Mouse (Mus musculus) embryo, embryonic 10 days (tissue): ENCODE measurements at regions not wholly inside any gene's neighbourhood (a gene's known extent, or its start where the extent isn't known, plus 50 kb on each side); places are given as distances from the start of the nearest gene placed in this dataset.

Experiments used
- DNase-seq: peaks from one replicate; pipeline ENCODE4 v3.0.0-alpha.2; 2015; ENCODE audit warnings: low spot score

DNA sequence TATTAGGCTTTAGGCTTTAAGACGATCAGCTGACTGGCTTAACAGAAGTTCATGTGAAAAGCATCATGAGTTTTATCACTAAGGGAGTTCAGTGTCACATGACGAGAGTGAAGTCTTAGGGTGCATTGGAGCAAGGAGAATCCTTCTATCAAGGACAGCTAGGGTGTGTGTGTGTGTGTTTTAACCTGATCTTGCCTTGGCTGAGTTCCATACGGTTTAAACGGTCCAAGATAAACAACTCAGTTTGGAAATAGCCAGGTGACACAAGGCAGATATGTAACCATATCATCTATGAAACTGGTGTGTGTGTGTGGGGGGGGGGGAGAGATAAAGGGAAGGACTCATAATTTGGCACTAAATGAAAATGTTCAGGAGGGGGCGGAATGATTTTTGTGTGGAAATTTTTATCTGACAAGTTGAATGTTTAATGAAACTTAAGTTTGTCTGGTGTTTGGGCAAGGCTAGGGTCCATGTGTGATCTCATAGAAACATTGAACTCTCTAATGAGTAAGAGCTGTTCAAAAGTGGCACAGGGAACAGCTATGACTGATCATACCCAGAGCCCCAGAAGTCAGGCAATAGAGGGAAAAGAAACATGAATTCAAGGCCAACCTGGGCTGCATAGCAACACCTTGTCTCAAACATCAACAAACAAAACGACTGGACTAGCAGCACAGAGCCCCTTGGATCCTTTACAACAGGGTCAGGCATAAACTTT lies 132.2 kb upstream of the Map3k1 start:
- no peak for DNase-seq

DNA sequence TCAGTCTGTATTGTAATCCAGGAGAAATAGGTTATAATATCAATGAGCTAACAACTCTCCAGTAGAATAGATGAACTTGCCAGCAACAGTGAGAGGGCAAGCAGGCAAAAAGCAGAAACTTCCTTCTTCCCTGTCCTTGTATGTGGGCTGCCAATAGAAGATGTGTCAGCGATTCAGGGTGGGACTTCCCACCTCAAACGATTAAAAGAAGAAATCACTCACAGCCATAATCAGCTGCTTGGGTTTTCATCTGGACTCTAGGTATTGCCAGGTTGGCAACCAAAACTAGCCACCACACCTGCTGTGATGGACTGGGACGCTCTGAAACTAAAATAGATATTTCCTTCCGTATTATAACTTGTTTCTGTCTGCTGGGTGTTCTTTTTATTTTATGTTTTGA lies 133.2 kb upstream of the Map3k1 start:
- DNase-seq, result no peak

GRCm38 (mm10) chr13:111943392-111944088 lies 134.7 kb upstream of the Map3k1 start:
- DNase-seq, result no peak

DNA sequence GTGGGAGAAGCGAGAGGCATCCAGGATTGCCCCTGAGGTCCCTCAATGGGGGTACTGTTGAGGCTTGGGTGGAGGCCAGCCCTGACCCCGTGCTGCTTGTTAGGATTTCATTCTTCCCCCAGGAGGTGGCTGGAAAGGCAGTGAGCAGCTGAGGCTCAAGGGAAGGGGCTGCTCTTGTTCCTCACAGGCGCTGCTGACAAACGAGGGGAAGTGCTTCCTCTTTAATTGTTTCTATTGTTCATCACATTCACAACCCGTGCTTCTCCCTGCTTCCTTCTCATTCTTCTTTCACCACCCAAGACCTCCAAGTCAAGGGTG lies 135.3 kb upstream of the Map3k1 start:
- DNase-seq, result peak; percentile 33

GRCm38 (mm10) chr13:111946271-111946670 lies 137.5 kb upstream of the Map3k1 start:
- DNase-seq, result no peak

DNA sequence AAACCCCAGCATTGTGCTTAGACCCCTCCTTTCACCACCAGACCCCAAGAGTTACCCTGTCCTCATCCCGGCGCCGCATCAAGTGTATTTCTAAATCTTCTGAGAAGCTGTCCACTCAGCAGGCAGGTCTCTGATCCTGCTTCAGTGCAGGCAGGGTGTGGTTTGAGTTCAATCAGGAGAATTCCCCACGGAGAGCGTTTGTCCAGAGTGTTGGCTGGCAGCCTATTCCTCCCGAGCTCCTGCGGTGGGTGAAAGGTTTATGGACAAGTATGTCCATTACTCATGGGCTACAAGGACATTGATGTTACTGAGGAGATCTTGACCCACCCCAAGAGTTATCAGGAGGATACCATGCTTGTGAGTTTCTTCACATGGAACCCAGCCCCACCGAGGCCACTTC lies 138.0 kb upstream of the Map3k1 start:
- no peak for DNase-seq

DNA sequence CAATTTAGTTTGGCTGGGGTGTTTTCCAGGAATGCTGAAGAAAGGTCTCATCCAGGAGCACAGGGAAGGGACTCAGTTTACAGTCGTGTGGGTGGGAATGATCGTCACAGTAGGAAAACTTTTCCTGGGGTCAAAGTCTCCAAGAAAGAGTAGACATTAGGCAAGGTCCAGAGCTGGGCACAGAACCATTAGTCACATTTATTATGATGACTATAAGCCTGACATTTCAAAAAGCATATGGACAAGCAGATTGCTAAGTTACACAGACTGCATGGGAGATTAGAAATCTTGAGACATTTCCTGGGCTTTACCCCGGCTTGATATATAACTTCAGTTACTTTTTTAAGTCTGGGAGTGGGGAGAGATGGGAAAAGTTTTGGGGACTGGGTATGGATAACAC lies 139.6 kb upstream of the Map3k1 start:
- no peak for DNase-seq

DNA sequence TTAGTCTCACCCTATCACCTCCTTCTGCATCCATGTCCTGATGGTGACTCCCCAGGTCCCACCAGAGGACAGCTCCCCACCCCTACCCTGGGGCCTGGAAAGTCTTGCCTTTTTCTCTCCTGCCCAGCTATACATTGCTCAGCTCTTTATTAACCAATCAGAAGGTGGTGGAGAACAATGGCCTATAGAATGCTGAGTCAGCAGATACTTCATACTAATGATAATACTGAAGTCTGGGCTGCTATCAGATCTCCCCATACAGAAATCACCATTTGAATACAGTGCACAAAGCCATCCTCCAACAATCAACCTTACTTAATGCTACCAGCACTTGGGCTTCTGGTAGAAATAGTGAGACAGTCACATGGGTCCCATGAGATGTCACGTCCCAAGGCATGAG lies 141.2 kb upstream of the Map3k1 start:
- DNase-seq, result no peak

- no peak for DNase-seq
Measured at GRCm38 (mm10) chr13:111953860-111954519, 145.2 kb upstream of the Map3k1 start.

GRCm38 (mm10) chr13:111954520-111954884 lies 145.7 kb upstream of the Map3k1 start:
- no peak for DNase-seq

GRCm38 (mm10) chr13:111957118-111957517 lies 148.3 kb upstream of the Map3k1 start:
- no peak for DNase-seq

DNA sequence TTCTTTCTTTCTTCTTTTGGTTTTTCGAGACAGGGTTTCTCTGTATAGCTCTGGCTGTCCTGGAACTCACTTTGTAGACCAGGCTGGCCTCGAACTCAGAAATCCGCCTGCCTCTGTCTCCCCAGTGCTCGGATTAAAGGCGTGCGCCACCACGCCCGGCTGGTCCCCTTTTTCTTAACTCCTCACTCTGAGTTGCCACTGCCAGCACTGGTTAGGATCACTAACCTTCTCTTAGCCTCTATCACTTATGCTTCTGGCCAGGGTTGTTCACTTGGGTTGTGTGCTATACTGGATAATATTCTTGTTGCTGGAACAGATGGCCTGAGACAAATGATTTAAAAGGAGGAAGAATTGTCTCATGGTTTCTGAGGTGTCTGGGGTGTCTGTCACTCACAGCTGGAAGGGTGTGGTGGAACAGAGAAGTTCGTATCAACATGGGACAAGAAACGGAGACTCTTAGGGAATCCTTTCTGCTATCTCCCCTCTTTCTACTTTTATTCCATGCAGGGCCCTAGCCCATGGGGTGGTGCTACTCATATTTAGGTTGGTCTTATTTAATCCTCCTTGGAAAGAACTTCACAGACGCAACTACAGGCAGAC lies 149.0 kb upstream of the Map3k1 start:
- DNase-seq, result no peak

DNA sequence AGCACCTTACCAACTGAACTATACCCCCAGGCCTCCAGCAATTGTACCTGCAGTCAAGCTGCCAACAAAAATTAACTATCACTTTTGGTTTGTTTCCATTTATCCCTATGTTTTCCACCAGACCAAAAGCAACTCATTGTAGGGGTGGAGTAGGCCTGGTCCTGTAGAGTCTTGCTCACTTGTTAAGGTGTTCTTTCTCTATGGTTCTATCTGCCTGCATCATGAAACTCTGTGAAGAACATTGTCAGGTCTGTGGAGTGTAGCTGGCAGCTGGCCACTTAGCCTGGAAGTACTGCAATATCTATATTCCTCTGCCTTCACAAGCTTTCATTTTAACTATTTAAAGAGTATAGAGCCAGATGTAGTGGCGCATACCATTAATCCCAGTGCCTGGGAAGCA lies 149.6 kb upstream of the Map3k1 start:
- DNase-seq, result no peak

DNA sequence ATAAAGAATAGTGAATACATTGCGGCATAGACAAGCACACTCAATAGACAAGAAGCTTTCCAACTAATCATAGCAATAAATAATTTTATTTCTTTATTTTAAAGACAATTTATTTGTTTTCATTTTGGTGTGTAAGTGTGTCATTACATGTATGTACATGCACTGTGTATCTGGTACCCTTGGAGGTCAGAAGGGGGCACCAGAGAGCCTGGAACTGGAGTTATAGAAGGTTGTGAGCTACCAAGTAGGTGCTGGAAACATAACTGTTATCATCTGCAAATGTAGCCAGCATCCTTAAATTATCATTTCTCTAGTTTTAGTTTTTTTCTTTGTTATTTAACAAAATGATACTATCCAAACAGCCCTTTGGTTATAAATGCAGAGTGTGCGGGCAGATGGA lies 151.2 kb upstream of the Map3k1 start:
- no peak for DNase-seq

GRCm38 (mm10) chr13:111961423-111961822 lies 152.6 kb upstream of the Map3k1 start:
- no peak for DNase-seq

DNA sequence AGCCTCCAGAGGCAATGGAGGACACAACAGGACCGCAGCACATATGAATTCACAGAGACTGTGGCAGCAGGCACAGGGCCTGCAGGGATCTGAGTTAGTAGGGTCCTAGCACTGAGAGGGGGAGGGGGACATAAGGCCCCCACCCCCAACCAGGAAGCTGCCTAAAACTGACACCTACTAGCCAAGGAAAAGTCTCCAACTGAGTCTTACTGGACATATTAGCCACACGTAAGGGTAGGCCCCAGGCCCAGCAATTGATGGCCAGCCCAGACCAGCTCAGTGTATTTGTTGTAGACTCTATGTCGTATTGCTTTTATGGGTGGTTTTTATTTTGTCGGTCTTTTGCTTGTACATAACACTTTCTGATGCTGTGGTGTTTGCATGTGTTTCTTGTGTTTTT lies 153.4 kb upstream of the Map3k1 start:
- DNase-seq, result no peak

DNA sequence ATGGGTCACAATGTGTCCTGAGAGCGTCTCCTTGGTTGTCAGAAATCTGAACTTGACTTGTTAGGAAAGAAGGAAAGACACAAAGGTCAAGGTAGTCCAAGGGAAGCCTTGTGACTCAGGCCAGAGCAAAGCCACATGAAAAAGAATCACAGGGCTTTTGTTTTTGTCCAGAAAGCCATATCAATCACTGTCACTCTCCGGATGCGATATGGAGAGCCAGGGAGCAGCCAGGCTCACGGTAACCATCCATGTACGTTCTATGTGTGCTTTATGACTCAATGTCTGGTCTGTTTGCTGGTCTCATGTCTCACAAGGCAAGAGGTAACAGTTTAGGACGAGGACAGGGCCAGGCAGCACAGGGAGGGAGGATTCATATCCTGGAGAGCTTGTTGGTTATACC lies 157.3 kb upstream of the Map3k1 start:
- no peak for DNase-seq

GRCm38 (mm10) chr13:111966627-111967026 lies 157.8 kb upstream of the Map3k1 start:
- DNase-seq, result no peak

DNA sequence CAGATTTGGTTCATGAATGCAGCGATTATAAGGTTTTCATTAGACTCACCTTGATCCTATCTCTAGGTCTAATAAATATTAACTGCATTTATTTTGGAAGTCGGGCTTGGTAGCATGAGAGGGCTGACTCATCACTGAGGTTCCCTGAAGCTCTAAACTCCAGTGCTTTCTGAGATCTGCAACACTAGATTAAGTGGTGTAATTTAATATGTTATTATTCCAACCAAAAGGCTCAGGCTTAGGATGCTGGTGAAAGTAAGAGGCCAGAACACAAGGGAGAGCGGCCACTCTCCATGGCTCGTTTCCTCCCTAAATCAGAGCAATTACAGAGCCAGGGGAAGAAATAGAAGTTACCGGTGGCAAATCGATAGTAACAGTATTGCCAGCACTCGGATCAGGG lies 159.4 kb upstream of the Map3k1 start:
- no peak for DNase-seq

- peak; percentile 48 for DNase-seq
Measured at GRCm38 (mm10) chr13:111974282-111974681, 165.5 kb upstream of the Map3k1 start.

DNA sequence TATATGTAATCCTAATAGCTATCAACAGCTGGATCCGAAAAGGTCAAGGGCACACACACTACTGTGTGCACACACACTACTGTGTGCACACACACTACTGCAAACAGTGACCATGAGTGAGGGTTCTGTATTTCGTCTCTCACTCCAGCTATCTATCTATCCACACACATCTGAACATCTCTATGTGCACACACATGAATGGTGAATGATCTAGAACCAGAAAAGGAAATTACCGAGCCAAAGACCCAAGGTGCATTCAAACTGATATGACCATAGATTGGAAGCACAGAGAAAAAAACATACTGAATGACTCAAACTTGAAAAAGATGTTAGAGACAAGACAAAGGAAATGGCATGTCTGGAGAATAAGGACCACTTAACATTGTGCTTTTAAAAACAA lies 166.8 kb upstream of the Map3k1 start:
- no peak for DNase-seq

DNA sequence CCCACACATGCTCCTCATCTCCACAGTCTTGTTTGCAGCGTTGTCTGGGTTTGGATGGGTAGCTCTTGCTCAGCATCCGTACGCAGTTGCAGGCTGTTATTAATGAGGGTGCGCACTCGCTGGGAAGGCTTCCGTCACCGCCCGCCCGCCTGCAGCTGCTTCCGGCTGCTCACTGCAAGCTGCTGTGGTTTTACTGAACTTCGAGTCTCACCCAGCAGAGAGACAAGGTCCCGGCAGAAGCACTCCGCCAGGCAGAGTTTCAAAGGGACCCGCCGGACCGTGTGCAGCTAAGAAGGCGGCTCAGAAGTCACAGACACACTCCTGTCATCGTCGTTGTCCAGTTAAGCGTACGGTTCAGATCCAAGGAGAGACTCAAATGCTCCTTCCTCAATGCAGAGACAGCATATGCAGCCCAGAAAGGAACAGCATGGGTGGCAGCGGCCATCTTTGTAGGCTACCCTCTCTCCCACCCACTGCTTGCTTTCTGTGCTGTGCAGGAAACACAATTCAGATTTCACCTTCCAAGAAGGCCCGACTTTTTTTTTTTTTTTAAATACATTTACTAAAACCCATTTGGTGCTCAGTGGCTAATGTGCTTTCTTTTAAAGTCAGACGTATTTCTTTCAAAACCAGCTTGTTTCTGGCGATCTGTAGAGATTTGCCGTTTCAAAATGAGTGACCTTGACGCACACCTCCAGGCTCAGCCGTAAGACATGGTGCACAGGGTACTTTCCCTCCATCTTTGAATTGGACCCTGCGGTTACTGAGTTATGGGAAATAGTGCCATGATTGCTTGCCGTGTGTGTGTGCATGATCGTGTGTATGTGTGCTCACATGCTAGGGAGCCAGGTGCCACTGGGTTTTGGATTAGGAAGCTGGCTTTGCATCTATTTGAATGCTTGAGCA lies 169.2 kb upstream of the Map3k1 start:
- no peak for DNase-seq
